Mouse (Mus musculus): ENCODE measurements around the gene Gzmf.
"Not testable (repeated sequence)": the region's sequence is repeated elsewhere in the genome, so short reads cannot be mapped to it uniquely, and the experiment has no call there.

- TF ChIP-seq CTCF (IDR thresholded peaks at IDR 0.05; ENCODE audit: low read depth, low read length); POLR2A (IDR thresholded peaks at IDR 0.05; ENCODE audit: borderline replicate concordance, low read depth, low read length): not testable (repeated sequence)
These were observed 51.7 kb downstream of the Gzmf start, which contains the start of gene Gzmg for GRCm38 (mm10) chr14:56159479-56159878.

Measured in bone marrow macrophage, adult 2 months (primary cell).